Mouse (Mus musculus) mature B cell (primary cell): ENCODE results near the gene Snapc4.

ENCODE experiments used
- in situ Hi-C: fragments of 300-500 bp; cut with MboI; formaldehyde crosslinking; loops from 2 replicates; pipeline ENCODE4 v1.14.3; 2019

Snapc4 gene

GRCm38 (mm10) chr2:26314281-26315071, 66.0 kb downstream of the Snapc4 start:
- in situ Hi-C loops: no loop called here

GRCm38 (mm10) chr2:26313394-26313793, 67.1 kb downstream of the Snapc4 start:
- in situ Hi-C loops: no loop called here

- in situ Hi-C loops: no loop called here
These were observed 67.6 kb downstream of the Snapc4 start for GRCm38 (mm10) chr2:26312812-26313211.
